Mouse (Mus musculus): ENCODE data around the gene Stra8. TPM values are rescaled to one million over a fixed set of nuclear protein-coding genes. Genes with fewer than 3 reads are reported as not detected.

The Stra8 gene
- total RNA-seq, 1 experiment = 23.8 TPM

DNA sequence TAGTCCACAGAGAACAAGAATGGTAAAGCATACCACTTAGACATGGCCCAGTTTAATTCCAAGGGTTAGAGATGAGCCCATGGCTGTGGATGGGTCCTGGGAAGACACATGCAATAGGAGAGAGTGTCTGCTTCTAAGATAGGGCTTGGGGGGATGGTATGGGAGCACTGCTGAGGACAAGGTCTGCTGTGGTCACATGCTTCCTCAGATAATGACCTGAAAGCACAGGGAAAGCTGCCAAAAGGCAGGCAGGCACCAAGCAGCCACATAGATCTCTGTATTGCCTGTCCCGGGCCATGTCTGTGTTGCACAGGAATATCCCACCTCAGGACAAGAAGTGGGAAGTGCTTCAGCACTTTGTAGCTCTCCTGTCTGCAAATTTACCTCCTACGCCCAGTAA is 20.8 kb upstream of the Stra8 start:
- Histone ChIP-seq H3K27ac (ENCODE audit: insufficient read depth, low read depth, low read length, poor library complexity, severe bottlenecking) (no peak overlapping the region), H3K9ac (ENCODE audit: insufficient read depth, low read depth, low read length, poor library complexity, severe bottlenecking) (no peak overlapping the region), H3K4me1 (ENCODE audit: control insufficient read depth in 2 of 2, insufficient read depth in 2 of 2, low read length in 2 of 2, poor library complexity in 1 of 2) (no peaks in the 10 kb centered on the region; a peak in 2 of 4 replicates), H3K4me3 (ENCODE audit: insufficient read depth in 1 of 2, low read depth in 1 of 2, low read length in 2 of 2, poor library complexity in 1 of 2, severe bottlenecking in 1 of 2) (no peak overlapping the region), H3K9me3 (ENCODE audit: control insufficient read depth, insufficient read depth, low read depth, low read length) (no peaks in the 10 kb centered on the region), H3K36me3 (ENCODE audit: control insufficient read depth, insufficient read depth, low read length, poor library complexity, severe bottlenecking) (peaks cover 22% of the 10 kb centered on the region; the same call in 1 of the 2 replicates)
- in situ Hi-C loops (cut with MboI; ENCODE audit: low sequenced_read_pairs in 2 of 2, unreplicated experiment in 2 of 2) = no loop called here
- DNase-seq (ENCODE audit: low read depth, low spot score) = no peak
- TF ChIP-seq HCFC1 (IDR thresholded peaks at IDR 0.05; ENCODE audit: borderline replicate concordance, insufficient read depth, low read length) = no peak
- TF ChIP-seq ZNF384 (IDR thresholded peaks at IDR 0.05; ENCODE audit: low read depth, low read length) = no peak
- no peak for TF ChIP-seq ZC3H11A (IDR thresholded peaks at IDR 0.05; ENCODE audit: borderline replicate concordance, low read depth, low read length)
- no peak for TF ChIP-seq CHD2 (IDR thresholded peaks at IDR 0.05; ENCODE audit: low read depth, low read length)
- TF ChIP-seq MAFK (IDR thresholded peaks at IDR 0.05; ENCODE audit: insufficient read depth, low read depth, low read length) = no peak

DNA sequence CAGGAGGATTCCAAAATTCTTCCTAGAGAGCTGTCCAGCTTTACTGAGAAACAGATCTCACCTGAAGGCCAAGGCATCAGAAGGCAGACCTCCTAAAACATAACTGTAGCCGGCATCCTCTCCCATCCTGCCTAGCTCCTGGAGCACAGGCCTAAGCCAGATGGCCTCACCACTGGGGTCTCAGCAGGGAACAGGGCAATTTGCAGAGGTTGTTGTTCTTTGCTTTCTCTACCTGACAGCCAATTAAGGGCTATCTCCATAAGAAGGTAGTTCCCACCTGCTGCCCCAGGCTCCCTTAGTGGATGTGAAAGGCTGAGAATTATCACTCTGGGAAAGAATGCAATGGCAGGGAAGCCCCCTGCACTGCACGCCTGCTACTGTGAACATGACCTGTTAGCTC is 19.0 kb upstream of the Stra8 start:
- H3K9me3 ChIP-seq (ENCODE audit: control insufficient read depth, insufficient read depth, low read depth, low read length) = no peaks in the 10 kb centered on the region
- peaks cover 24% of the 10 kb centered on the region for H3K36me3 ChIP-seq (ENCODE audit: control insufficient read depth, insufficient read depth, low read length, poor library complexity, severe bottlenecking)
- H3K27ac ChIP-seq (ENCODE audit: insufficient read depth, low read depth, low read length, poor library complexity, severe bottlenecking) = no peak overlapping the region
- TF ChIP-seq ZC3H11A (IDR thresholded peaks at IDR 0.05; ENCODE audit: borderline replicate concordance, low read depth, low read length) = no peak
- no peak for TF ChIP-seq HCFC1 (IDR thresholded peaks at IDR 0.05; ENCODE audit: borderline replicate concordance, insufficient read depth, low read length)
- no peak for TF ChIP-seq CHD2 (IDR thresholded peaks at IDR 0.05; ENCODE audit: low read depth, low read length)
- no peak for TF ChIP-seq MAFK (IDR thresholded peaks at IDR 0.05; ENCODE audit: insufficient read depth, low read depth, low read length)
- TF ChIP-seq ZNF384 (IDR thresholded peaks at IDR 0.05; ENCODE audit: low read depth, low read length) = no peak
- no peaks in the 10 kb centered on the region; a peak in 2 of 4 replicates for H3K4me1 ChIP-seq (ENCODE audit: control insufficient read depth in 2 of 2, insufficient read depth in 2 of 2, low read length in 2 of 2, poor library complexity in 1 of 2)
- no peak overlapping the region for H3K9ac ChIP-seq (ENCODE audit: insufficient read depth, low read depth, low read length, poor library complexity, severe bottlenecking)
- in situ Hi-C loops (cut with MboI; ENCODE audit: low sequenced_read_pairs in 2 of 2, unreplicated experiment in 2 of 2) = no loop called here
- no peak overlapping the region for H3K4me3 ChIP-seq (ENCODE audit: insufficient read depth in 1 of 2, low read depth in 1 of 2, low read length in 2 of 2, poor library complexity in 1 of 2, severe bottlenecking in 1 of 2)
- DNase-seq (ENCODE audit: low read depth, low spot score) = no peak

DNA sequence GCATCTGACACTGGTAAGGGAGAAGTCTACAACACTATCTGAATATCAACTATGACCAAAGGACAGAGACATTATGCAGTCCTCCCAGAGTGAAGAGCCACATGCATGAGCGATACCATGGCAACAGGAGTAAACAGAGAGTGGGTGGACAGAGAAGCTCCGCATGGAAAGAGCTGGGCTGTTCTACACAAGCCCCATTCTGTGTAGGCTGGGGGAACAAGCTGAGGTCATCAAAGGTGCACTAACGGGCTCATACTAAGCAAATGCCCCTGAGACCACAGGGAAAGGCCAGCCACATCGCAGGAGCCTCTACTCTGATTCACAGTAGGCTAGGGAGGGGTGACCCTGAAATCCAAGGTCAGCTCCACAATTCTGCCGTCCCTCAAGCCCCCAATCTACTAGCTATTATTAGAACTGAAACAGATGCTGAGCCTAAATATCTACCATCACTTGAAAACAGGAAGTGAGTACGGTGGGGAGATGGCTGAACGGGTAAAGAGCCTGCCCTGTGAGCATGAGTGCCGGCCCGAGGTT is 18.0 kb upstream of the Stra8 start:
- Histone ChIP-seq H3K9me3 (ENCODE audit: control insufficient read depth, insufficient read depth, low read depth, low read length) (no peaks in the 10 kb centered on the region), H3K9ac (ENCODE audit: insufficient read depth, low read depth, low read length, poor library complexity, severe bottlenecking) (no peak overlapping the region), H3K4me1 (ENCODE audit: control insufficient read depth in 2 of 2, insufficient read depth in 2 of 2, low read length in 2 of 2, poor library complexity in 1 of 2) (no peaks in the 10 kb centered on the region), H3K27ac (ENCODE audit: insufficient read depth, low read depth, low read length, poor library complexity, severe bottlenecking) (no peak overlapping the region), H3K4me3 (ENCODE audit: insufficient read depth in 1 of 2, low read depth in 1 of 2, low read length in 2 of 2, poor library complexity in 1 of 2, severe bottlenecking in 1 of 2) (no peak overlapping the region), H3K36me3 (ENCODE audit: control insufficient read depth, insufficient read depth, low read length, poor library complexity, severe bottlenecking) (peaks cover 24% of the 10 kb centered on the region)
- in situ Hi-C loops (cut with MboI; ENCODE audit: low sequenced_read_pairs in 2 of 2, unreplicated experiment in 2 of 2) = no loop called here
- TF ChIP-seq ZNF384 (IDR thresholded peaks at IDR 0.05; ENCODE audit: low read depth, low read length) = no peak
- TF ChIP-seq MAFK (IDR thresholded peaks at IDR 0.05; ENCODE audit: insufficient read depth, low read depth, low read length) = no peak
- no peak for TF ChIP-seq HCFC1 (IDR thresholded peaks at IDR 0.05; ENCODE audit: borderline replicate concordance, insufficient read depth, low read length)
- TF ChIP-seq CHD2 (IDR thresholded peaks at IDR 0.05; ENCODE audit: low read depth, low read length) = no peak
- no peak for TF ChIP-seq ZC3H11A (IDR thresholded peaks at IDR 0.05; ENCODE audit: borderline replicate concordance, low read depth, low read length)
- DNase-seq (ENCODE audit: low read depth, low spot score) = no peak

DNA sequence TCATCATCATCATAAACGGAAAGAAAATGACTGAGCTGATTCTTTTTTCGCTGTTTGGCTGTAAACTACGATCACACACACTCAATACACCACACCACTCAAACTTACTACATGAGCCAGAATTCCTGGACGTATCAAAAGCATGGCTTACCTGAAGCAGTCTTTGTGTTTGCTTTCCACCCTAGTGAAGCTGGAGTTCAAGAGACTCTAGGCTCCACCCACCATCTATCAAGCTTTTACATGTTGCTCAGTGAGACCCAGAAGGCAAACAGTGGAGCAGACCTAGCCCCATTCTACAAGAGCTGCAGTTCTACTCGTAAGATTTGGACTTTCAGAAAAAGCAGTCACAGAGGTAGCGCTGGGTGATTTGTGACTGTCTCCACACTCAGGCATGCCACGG is 17.4 kb upstream of the Stra8 start:
- DNase-seq (ENCODE audit: low read depth, low spot score) = no peak
- Histone ChIP-seq H3K4me1 (ENCODE audit: control insufficient read depth in 2 of 2, insufficient read depth in 2 of 2, low read length in 2 of 2, poor library complexity in 1 of 2) (no peaks in the 10 kb centered on the region), H3K9me3 (ENCODE audit: control insufficient read depth, insufficient read depth, low read depth, low read length) (no peaks in the 10 kb centered on the region), H3K36me3 (ENCODE audit: control insufficient read depth, insufficient read depth, low read length, poor library complexity, severe bottlenecking) (peaks cover 26% of the 10 kb centered on the region), H3K27ac (ENCODE audit: insufficient read depth, low read depth, low read length, poor library complexity, severe bottlenecking) (no peak overlapping the region), H3K9ac (ENCODE audit: insufficient read depth, low read depth, low read length, poor library complexity, severe bottlenecking) (no peak overlapping the region), H3K4me3 (ENCODE audit: insufficient read depth in 1 of 2, low read depth in 1 of 2, low read length in 2 of 2, poor library complexity in 1 of 2, severe bottlenecking in 1 of 2) (no peak overlapping the region)
- TF ChIP-seq ZNF384 (IDR thresholded peaks at IDR 0.05; ENCODE audit: low read depth, low read length) (no peak), HCFC1 (IDR thresholded peaks at IDR 0.05; ENCODE audit: borderline replicate concordance, insufficient read depth, low read length) (no peak), MAFK (IDR thresholded peaks at IDR 0.05; ENCODE audit: insufficient read depth, low read depth, low read length) (no peak), CHD2 (IDR thresholded peaks at IDR 0.05; ENCODE audit: low read depth, low read length) (no peak), ZC3H11A (IDR thresholded peaks at IDR 0.05; ENCODE audit: borderline replicate concordance, low read depth, low read length) (no peak)
- in situ Hi-C loops (cut with MboI; ENCODE audit: low sequenced_read_pairs in 2 of 2, unreplicated experiment in 2 of 2) = no loop called here

DNA sequence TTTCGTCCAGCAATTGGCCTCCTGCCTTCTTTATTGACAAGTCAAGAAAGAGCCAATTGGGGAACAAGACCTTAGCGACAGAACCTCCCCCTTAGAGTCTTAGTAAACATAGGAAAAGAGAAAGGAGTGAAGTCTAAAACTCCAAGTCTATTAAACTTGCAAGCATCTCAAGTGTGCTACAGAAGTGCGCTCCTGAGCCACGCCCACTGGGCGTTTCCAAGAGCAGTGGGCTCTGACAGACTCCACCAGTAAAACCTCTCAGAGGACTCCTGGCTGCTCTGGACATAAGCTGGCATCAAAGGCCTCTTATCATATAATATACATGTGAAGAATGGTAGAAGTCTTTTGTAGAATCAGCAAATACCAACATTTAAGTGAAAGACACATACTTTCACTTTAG is 16.5 kb upstream of the Stra8 start:
- H3K4me1 ChIP-seq (ENCODE audit: control insufficient read depth in 2 of 2, insufficient read depth in 2 of 2, low read length in 2 of 2, poor library complexity in 1 of 2) = no peaks in the 10 kb centered on the region
- H3K27ac ChIP-seq (ENCODE audit: insufficient read depth, low read depth, low read length, poor library complexity, severe bottlenecking) = no peak overlapping the region
- in situ Hi-C loops (cut with MboI; ENCODE audit: low sequenced_read_pairs in 2 of 2, unreplicated experiment in 2 of 2) = no loop called here
- H3K9me3 ChIP-seq (ENCODE audit: control insufficient read depth, insufficient read depth, low read depth, low read length) = no peaks in the 10 kb centered on the region
- DNase-seq (ENCODE audit: low read depth, low spot score) = no peak
- H3K36me3 ChIP-seq (ENCODE audit: control insufficient read depth, insufficient read depth, low read length, poor library complexity, severe bottlenecking) = peaks cover 27% of the 10 kb centered on the region
- TF ChIP-seq ZNF384 (IDR thresholded peaks at IDR 0.05; ENCODE audit: low read depth, low read length) = no peak
- H3K9ac ChIP-seq (ENCODE audit: insufficient read depth, low read depth, low read length, poor library complexity, severe bottlenecking) = no peak overlapping the region
- no peak overlapping the region for H3K4me3 ChIP-seq (ENCODE audit: insufficient read depth in 1 of 2, low read depth in 1 of 2, low read length in 2 of 2, poor library complexity in 1 of 2, severe bottlenecking in 1 of 2)

All from ES-E14 (cell line).